Mouse (Mus musculus) cerebellum, postnatal 25 days (tissue): Measurements from ENCODE around the gene Mrpl48.
A peak's percentile ranks its signal among the peaks of the same experiment; 100 is the strongest.

Source experiments
- DNase-seq, 2 experiments: peaks; one replicate each; pipeline ENCODE4 v3.0.0; 2021; ENCODE audit warnings: mixed read lengths in 2 of 2

Mrpl48 gene

GRCm38 (mm10) chr7:100608130-100608741, at the start of gene Mrpl48:
Gene Mrpl48 (minus strand): TSS chr7:100608301.
- peak; percentile 84 to 85 for DNase-seq

GRCm38 (mm10) chr7:100656739-100657138, 48.6 kb upstream of the Mrpl48 start:
- peak in 1 of 2 experiments; percentile 34 for DNase-seq

GRCm38 (mm10) chr7:100654441-100654840, 46.3 kb upstream of the Mrpl48 start:
- DNase-seq: no peak

GRCm38 (mm10) chr7:100653480-100654266, 45.6 kb upstream of the Mrpl48 start:
- DNase-seq: no peak

GRCm38 (mm10) chr7:100651011-100651410, 42.9 kb upstream of the Mrpl48 start:
- DNase-seq: peak in 1 of 2 experiments; percentile 28

DNA sequence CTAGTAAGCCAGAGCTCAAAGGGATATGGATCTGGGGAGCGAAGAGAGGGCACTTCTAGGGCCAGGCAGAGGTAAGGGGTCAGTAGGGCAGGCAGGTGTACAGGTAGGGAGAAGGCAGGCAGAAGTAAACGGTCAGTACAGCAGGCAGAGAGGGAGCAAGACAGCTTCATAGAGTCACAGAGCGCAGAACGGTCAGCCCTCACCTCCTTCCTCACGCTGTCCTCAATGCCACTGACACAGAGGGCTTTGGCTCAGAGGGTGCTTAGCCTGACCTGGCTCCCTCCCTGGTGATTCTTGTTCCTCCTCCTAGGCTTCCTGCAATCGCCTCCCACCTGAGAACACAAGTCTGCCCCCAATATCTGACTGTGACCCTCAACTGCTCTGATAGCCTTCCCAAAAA, 42.3 kb upstream of the Mrpl48 start:
- DNase-seq: no peak

- no peak for DNase-seq
Observed at GRCm38 (mm10) chr7:100649826-100650225, 41.7 kb upstream of the Mrpl48 start.

- no peak for DNase-seq
Observed at GRCm38 (mm10) chr7:100649095-100649494, 41.0 kb upstream of the Mrpl48 start.

GRCm38 (mm10) chr7:100645147-100645546, 37.0 kb upstream of the Mrpl48 start:
- DNase-seq: peak; percentile 53 to 71

GRCm38 (mm10) chr7:100642413-100642812, 34.3 kb upstream of the Mrpl48 start:
- DNase-seq: no peak

DNA sequence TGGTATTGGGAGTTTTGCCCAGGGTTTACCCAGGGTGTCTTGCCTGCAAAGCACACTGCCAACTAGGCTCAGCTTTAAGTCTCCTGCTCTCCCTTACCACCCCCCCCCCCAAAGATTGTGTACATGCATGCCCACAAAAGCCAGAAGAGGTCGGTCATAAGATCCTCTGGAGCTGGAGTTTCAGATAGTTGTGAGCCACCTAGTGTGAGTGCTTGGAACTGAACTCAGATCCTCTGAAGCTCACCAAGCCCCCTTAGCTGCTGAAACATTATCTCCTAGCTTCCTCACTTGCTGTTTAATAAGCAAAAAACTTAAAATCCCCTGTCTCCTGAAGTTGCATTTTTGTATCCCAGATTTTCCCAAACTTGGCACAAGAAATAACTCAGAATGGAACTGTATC, 29.6 kb upstream of the Mrpl48 start:
- peak in 1 of 2 experiments; percentile 43 for DNase-seq

DNA sequence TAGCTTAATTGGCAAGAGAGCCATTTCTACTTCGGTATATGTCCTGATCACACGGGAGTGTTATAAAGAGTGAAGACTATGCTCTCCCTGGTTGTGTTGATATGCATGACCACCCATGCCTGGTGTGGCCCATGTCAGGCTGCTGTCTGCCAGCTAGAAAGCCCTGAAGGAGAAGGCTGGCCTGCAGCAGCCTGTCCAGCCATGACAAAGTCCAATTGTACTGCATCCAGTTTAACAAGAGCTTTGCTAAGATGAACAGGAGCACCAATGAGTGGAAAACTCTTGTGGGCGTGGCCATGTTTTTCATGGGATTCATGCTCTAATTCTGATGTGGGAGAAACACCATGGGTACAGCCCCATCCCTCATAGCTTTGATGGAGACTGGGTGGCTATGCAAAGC, 16.4 kb upstream of the Mrpl48 start:
- no peak for DNase-seq

GRCm38 (mm10) chr7:100622277-100622676, 14.2 kb upstream of the Mrpl48 start:
- no peak for DNase-seq

GRCm38 (mm10) chr7:100616121-100616857, 8.2 kb upstream of the Mrpl48 start:
- DNase-seq: no peak

DNA sequence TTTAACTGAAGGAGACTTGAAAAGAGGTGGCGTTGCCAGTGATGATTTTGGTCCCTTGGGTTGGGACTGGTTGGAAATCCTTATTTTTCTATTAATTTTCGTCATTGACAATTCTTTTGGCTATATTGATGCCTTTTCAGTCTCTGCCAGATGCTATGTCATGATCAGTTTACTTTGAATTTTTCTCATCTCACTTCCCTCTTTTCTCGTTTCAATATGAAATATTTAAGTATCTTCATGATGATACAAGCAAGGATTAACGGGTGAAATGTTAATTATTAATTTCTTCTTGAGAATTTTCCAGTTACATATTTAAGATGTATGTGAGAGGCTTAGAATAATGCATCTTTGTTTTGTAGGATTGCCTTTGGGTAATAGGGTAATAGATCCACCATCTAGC, 809 bp upstream of the Mrpl48 start:
- DNase-seq: no peak

DNA sequence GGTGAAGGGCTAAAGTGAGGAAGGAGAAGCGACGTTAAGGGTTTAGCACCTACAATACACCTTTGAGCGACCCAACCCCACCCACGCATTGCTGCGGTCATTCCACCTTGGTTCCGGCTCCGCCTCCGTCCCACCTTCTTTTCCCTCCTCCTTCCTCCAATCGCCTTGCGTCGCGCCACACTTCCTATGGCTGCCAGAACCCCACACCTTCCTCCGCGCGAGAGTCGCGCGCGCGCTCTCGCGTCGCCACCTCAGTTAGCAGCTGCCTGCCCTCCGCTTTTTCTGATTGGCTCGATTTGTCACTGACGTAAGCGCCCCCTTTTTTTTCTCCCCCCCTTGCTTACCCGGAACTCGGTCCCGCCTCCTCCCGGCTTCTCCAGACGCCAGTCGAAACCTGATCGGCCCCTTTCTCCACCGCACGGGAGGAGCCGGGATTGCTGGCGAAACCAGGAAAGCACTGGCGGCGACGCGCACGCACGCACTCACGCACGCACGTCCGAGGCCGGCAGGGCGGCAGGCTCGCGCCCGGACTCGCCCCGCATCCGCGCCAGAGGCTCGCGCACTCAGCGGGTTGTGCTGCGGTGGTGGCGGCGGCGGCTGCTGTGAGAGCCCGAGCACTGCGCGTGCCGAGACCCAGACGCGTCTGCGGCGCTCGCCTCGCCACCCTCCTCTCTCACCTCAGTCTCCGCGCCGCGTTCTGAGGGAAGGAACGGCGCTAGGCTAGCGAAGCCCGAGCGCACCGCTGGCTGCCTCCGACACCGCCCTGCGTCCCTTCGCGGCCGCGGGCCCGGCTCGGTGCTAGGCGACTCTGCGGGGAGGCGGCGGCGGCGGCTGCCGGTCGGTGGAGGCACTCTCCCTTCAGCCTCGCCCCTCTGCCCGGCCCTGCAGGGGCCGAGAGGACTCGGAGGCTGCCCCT, 629 bp downstream of the Mrpl48 start, which contains the start of gene Rab6a:
Rab6a (plus strand) TSS at position 197 of the 916 bp plus-strand sequence.
- peak; percentile 97 to 98 for DNase-seq

DNA sequence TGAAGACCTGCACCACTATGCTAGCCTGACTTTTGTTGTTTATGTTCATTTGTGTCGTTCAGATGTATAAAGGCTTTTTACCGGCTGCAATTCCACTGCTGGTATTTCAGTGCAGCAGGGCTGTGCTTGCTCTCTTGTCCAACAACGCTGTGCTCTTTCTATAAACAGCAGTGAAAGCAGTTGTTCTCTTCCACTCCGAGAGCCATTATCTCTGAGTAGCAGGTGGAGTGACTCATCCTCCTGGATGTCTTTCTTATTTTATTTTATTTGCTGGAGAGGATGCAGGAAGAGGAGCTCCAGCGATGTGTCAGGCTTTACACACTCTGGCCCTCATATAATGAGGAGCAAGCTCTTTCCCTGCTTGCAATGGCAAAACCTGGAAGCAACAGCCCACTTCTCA, 7.9 kb downstream of the Mrpl48 start:
- no peak for DNase-seq

DNA sequence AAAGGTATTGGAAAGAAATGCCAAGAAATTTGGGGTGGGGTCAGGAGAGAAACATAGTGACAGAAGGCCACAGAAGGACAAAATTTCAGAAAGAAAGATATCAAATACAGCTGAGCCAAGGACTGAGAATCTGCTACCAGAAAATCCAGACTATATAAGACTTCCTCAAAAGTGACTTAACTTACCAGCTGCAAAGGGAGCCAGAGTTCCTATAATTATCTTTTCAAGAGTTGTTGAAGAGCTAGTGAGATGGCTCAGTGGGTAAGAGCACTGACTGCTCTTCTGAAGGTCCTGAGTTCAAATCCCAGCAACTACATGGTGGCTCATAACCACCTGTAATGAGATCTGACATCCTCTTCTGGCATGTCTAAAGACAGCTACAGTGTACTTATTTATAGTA, 14.8 kb downstream of the Mrpl48 start:
- DNase-seq: no peak

- DNase-seq: no peak
Observed at GRCm38 (mm10) chr7:100591522-100591852, 16.6 kb downstream of the Mrpl48 start.

DNA sequence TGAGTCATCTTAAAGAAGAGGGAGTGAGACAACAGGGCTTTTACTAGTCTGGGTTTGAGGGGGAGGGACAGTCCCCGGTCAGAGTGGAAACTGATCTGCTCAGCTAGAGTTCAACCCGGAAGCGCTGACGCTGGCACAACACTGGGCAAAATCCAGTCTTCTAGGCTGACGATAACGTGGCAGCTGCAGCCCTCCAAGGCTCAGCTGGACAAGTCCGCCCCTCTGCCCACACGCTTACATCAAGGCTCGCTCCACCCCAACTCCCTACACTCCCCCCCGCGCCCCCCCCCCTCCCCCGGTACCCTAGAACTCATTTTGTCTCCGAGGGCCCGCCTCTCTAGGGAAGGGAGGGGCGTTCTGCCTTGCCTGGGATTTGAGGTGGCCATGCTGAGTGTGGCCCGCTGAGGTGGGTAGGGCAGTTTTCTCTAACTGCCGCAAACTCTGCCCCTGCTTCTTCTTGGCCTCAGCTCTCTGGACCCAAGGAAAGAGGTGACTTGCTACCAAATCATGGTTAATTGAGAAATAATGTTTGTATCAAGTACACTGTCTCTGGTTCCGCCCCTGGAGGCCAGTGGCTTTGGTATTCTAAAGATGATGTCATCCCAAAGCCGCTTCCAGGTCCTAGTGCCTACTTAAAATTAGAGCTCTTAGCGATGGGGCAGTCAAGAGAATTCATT, 17.1 kb downstream of the Mrpl48 start:
- peak; percentile 83 to 86 for DNase-seq

DNA sequence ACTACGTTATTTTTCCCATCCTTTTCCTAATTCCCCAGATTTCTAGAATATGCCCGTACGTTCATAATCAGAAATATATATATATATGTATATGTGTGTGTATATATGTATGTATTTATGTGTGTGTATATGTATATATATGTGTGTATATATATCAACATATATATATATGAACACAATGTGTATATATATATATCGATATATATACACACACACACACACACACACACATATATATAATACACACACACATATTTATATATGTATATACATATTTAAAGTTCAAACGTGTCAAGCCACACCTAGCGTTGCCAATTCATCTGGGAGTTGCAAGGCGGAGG, 17.6 kb downstream of the Mrpl48 start:
- DNase-seq: no peak

DNA sequence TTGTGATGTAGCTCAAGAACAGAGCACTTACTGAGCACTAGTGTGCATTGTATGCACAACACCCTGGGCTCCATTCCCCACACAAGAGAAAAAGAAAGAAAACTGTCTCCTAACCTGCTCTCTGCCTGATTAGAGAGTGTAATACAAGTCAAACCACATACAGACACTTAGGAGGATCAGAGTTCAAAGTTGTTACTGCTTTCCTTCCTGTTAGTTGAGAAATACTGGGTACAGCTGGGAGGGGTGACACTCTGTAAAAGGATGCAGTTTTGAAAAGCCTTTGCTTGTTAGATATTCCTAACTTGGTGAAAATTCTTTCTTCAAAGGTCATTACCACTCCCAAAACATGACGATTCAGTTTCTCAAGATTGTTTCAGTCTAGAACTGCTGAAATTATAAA, 18.3 kb downstream of the Mrpl48 start:
- DNase-seq: no peak
